ENCODE assay signal across 15 mouse cellular contexts in the genomic region with DNA sequence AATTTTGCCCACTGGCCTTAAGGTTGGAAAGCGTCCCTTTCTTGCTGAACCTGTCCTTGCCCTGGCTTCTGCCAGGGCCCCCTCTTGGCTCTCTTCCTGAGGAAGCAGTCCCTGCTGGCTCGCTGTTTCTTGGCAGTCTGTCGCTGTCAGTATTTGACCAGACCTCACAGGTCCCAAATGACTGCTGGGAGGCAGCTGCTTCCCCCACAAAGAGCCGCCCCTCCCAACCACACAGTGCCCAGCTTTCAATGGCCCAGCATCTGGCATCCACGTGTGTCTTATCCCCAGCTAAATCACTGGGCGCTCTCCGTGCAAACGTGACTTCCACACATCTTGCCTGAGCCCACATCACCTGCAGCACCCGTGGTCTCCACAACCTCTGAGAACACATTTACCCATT.
A peak's percentile ranks its signal among the peaks of the same experiment; 100 is the strongest.
DNase-seq lines count a peak whose midpoint lies in the region; ATAC-seq and TF ChIP-seq lines count a peak whose summit lies in the region.
"Had no signal": no experiment of that assay in that cellular context is flagged by ENCODE, and none has a peak within 500 bp of the region (broad histone marks: within the 10 kb centered on the region; RNA-seq: fewer than 3 reads in every experiment).

No protein-coding gene starts in this region.

- H3K9ac ChIP-seq in forebrain, embryonic 14.5 days (ENCODE audit: low read length), result no peak overlapping the region
- no peak overlapping the region for H3K9ac ChIP-seq in forebrain, postnatal 0 days
- no peak overlapping the region for H3K9ac ChIP-seq in neural tube, embryonic 15.5 days (replicated peaks)
- no peak overlapping the region for H3K9ac ChIP-seq in liver, embryonic 12.5 days
- H3K9ac ChIP-seq: hindbrain, embryonic 15.5 days had no signal

- H3K9me3 ChIP-seq in forebrain, embryonic 14.5 days (replicated peaks; ENCODE audit: control insufficient read depth, low read length), result no peaks in the 10 kb centered on the region
- H3K9me3 ChIP-seq in forebrain, postnatal 0 days (ENCODE audit: low read length), result no peaks in the 10 kb centered on the region
- H3K9me3 ChIP-seq in neural tube, embryonic 15.5 days (replicated peaks), result no peaks in the 10 kb centered on the region
- H3K9me3 ChIP-seq in limb, embryonic 10.5 days (replicated peaks), result no peaks in the 10 kb centered on the region
- H3K9me3 ChIP-seq in liver, embryonic 12.5 days (replicated peaks), result no peaks in the 10 kb centered on the region
- H3K9me3 ChIP-seq: hindbrain, embryonic 15.5 days had no signal

- no peak overlapping the region for H3K27ac ChIP-seq in forebrain, embryonic 14.5 days (ENCODE audit: low read depth, low read length)
- no peak overlapping the region for H3K27ac ChIP-seq in forebrain, postnatal 0 days (ENCODE audit: low read depth, low read length)
- H3K27ac ChIP-seq in neural tube, embryonic 15.5 days (replicated peaks), result no peak overlapping the region
- H3K27ac ChIP-seq in limb, embryonic 10.5 days, result peak overlapping the region; percentile 48
- H3K27ac ChIP-seq in liver, embryonic 12.5 days, result no peak overlapping the region
- H3K27ac ChIP-seq: hindbrain, embryonic 15.5 days had no signal

- peak; percentile 49 for DNase-seq in forebrain, embryonic 14.5 days (ENCODE audit: low spot score)
- DNase-seq in forebrain, postnatal 0 days, result no peak
- DNase-seq in neural tube, embryonic 10.5 days (ENCODE audit: extremely low spot score, low spot score), result peak; percentile 32
- peak; percentile 66 for DNase-seq in limb, embryonic 10.5 days (ENCODE audit: low spot score)
- DNase-seq in thymus, postnatal 0 days (ENCODE audit: low spot score), result no peak
- DNase-seq: cerebellum, adult 9-11 months; gastrocnemius, postnatal 25 days; lung, adult 18-20 months; thymus, postnatal 14 days had no signal

- H3K27me3 ChIP-seq in forebrain, embryonic 14.5 days (replicated peaks; ENCODE audit: control insufficient read depth, insufficient read depth, low read length), result no peaks in the 10 kb centered on the region
- H3K27me3 ChIP-seq in forebrain, postnatal 0 days (ENCODE audit: insufficient read depth, low read length), result no peaks in the 10 kb centered on the region
- 0 out of 2 replicates have a peak, but pooled peaks cover 14% of the 10 kb centered on the region for H3K27me3 ChIP-seq in neural tube, embryonic 15.5 days (replicated peaks)
- H3K27me3 ChIP-seq in limb, embryonic 10.5 days (ENCODE audit: low read depth, poor library complexity, severe bottlenecking), result peaks cover 88% of the 10 kb centered on the region
- peaks cover 12% of the 10 kb centered on the region for H3K27me3 ChIP-seq in liver, embryonic 12.5 days (replicated peaks)

- WGBS in forebrain, embryonic 14.5 days, result 45% methylated on average over 9 of the region's 9 CpGs
- WGBS in forebrain, postnatal 0 days, result 47% methylated on average over 9 of the region's 9 CpGs
- 33% methylated on average over 9 of the region's 9 CpGs for WGBS in neural tube, embryonic 15.5 days
- WGBS in limb, embryonic 10.5 days, result 32% methylated on average over 9 of the region's 9 CpGs
- WGBS in liver, embryonic 12.5 days (ENCODE audit: insufficient replicate concordance), result 41% methylated on average over 9 of the region's 9 CpGs

- H3K4me3 ChIP-seq in forebrain, embryonic 14.5 days (ENCODE audit: low read depth, low read length), result no peak overlapping the region
- no peak overlapping the region for H3K4me3 ChIP-seq in forebrain, postnatal 0 days (ENCODE audit: low read depth, low read length)
- H3K4me3 ChIP-seq in neural tube, embryonic 15.5 days (replicated peaks), result no peak overlapping the region
- H3K4me3 ChIP-seq in limb, embryonic 10.5 days, result no peak overlapping the region
- H3K4me3 ChIP-seq in liver, embryonic 12.5 days, result no peak overlapping the region
- H3K4me3 ChIP-seq: erythroblast, embryonic 14.5 days; hindbrain, embryonic 15.5 days had no signal

- H3K4me1 ChIP-seq in forebrain, embryonic 14.5 days (ENCODE audit: control insufficient read depth, insufficient read depth, low read length), result no peaks in the 10 kb centered on the region
- H3K4me1 ChIP-seq in forebrain, postnatal 0 days (ENCODE audit: insufficient read depth), result no peaks in the 10 kb centered on the region
- H3K4me1 ChIP-seq in neural tube, embryonic 15.5 days, result no peaks in the 10 kb centered on the region
- H3K4me1 ChIP-seq in limb, embryonic 10.5 days, result peaks cover 13% of the 10 kb centered on the region
- H3K4me1 ChIP-seq in liver, embryonic 12.5 days, result no peaks in the 10 kb centered on the region

- peak; percentile 37 for ATAC-seq in forebrain, embryonic 14.5 days
- ATAC-seq in forebrain, postnatal 0 days, result no peak; the same call in 1 of the 2 replicates
- ATAC-seq in neural tube, embryonic 15.5 days (ENCODE audit: low FRiP score), result no peak
- ATAC-seq in megakaryocyte-erythroid progenitor cell, adult 5-6 weeks (replicated peaks; ENCODE audit: low FRiP score, low TSS enrichment, poor library complexity, severe bottlenecking), result no peak
- ATAC-seq in liver, embryonic 12.5 days, result no peak

- no peak for TF ChIP-seq CTCF in forebrain, postnatal 0 days (IDR thresholded peaks at IDR 0.05; ENCODE audit: low read depth)

- H3K4me2 ChIP-seq in forebrain, embryonic 14.5 days (ENCODE audit: low read length), result no peak overlapping the region
- no peak overlapping the region for H3K4me2 ChIP-seq in forebrain, postnatal 0 days (ENCODE audit: low read depth)
- H3K4me2 ChIP-seq in neural tube, embryonic 15.5 days, result no peak overlapping the region
- H3K4me2 ChIP-seq in liver, embryonic 12.5 days, result no peak overlapping the region
- H3K4me2 ChIP-seq: heart, embryonic 11.5 days; hindbrain, embryonic 15.5 days had no signal

- no peaks in the 10 kb centered on the region for H3K36me3 ChIP-seq in forebrain, embryonic 14.5 days (ENCODE audit: control insufficient read depth, insufficient read depth, low read length)
- no peaks in the 10 kb centered on the region for H3K36me3 ChIP-seq in forebrain, postnatal 0 days (ENCODE audit: insufficient read depth)
- no peaks in the 10 kb centered on the region for H3K36me3 ChIP-seq in neural tube, embryonic 15.5 days
- no peaks in the 10 kb centered on the region for H3K36me3 ChIP-seq in limb, embryonic 10.5 days
- H3K36me3 ChIP-seq in liver, embryonic 12.5 days, result no peaks in the 10 kb centered on the region
- H3K36me3 ChIP-seq: hindbrain, embryonic 15.5 days had no signal

Comparison
In these comparisons a context has a peak if more than half of its experiments do, and no peak if none do; other contexts are left out.
1. DNase-seq: peak in forebrain, embryonic 14.5 days (single experiment), neural tube, embryonic 10.5 days (single experiment) and limb, embryonic 10.5 days (single experiment); none in forebrain, postnatal 0 days (single experiment) and thymus, postnatal 0 days (single experiment).